26 mouse cellular contexts compared by ENCODE assay signal in the genomic region with DNA sequence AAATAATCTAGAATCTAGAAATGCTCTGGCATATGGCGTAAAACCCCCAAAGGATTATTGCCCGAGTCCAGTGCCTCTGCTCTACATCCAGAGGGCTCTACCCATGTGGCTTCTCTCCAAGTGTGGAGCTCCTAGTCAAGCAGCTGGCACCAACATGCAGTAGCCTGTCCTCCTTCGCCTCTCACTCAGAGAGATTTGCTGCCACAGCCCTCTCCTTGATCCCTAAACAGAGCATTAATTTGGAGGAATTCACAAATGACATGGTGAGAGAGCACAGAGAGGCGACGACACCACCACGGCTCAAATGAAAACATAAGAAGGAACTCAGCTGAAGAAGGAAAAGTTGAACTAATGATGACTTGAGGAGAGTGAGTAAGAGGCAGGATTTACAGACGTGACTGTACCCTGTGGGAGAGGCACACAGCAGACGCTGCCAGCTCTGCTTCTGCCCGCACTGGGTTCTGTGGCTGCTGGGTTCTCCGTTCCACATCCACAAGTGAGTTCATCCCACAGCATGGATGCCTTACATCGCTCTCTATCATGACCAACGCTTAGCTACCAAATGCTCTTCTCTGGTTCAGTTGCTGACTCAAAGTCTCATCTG.
DNase-seq lines count a peak whose midpoint lies in the region; ATAC-seq and TF ChIP-seq lines count a peak whose summit lies in the region.
"Had no signal": no experiment of that assay in that cellular context is flagged by ENCODE, and none has a peak within 500 bp of the region (broad histone marks: within the 10 kb centered on the region; RNA-seq: fewer than 3 reads in every experiment).

No protein-coding gene starts in this region.

- H3K27ac ChIP-seq in kidney, embryonic 16.5 days (ENCODE audit: low read length), result no peak overlapping the region
- H3K27ac ChIP-seq: embryonic facial prominence, embryonic 13.5 days; forebrain, embryonic 10.5 days; heart, adult 2 months; heart, embryonic 13.5 days; layer of hippocampus, adult 2 months; limb, embryonic 12.5 days; macrophage; stomach, embryonic 15.5 days had no signal

- H3K4me3 ChIP-seq in kidney, embryonic 16.5 days (ENCODE audit: low read length), result no peak overlapping the region
- no peak overlapping the region for H3K4me3 ChIP-seq in myocyte
- H3K4me3 ChIP-seq: embryonic facial prominence, embryonic 13.5 days; forebrain, embryonic 10.5 days; heart, adult 2 months; heart, embryonic 13.5 days; layer of hippocampus, adult 2 months; limb, embryonic 12.5 days; stomach, embryonic 15.5 days had no signal

- DNase-seq in cerebellum, postnatal 14 days, result peak; percentile 19 to 24
- DNase-seq in cerebellum, adult 8-10 months, result no peak
- no peak for DNase-seq in kidney, postnatal 25 days
- peak; percentile 29 for DNase-seq in lung, postnatal 10 days
- DNase-seq in lung, postnatal 25 days (ENCODE audit: low spot score), result no peak
- DNase-seq in right cerebral cortex, postnatal 14 days, result no peak
- DNase-seq: cerebellum, adult 9-11 months; gastrocnemius, postnatal 36 days; heart, adult 2 months; heart, postnatal 14 days; liver, postnatal 0 days; right cerebral cortex, postnatal 4 days; thymus, adult 2 months; thymus, postnatal 4 days had no signal

- H3K79me2 ChIP-seq in myocyte (ENCODE audit: control insufficient read depth, insufficient read depth), result no peaks in the 10 kb centered on the region

- no peaks in the 10 kb centered on the region for H3K36me3 ChIP-seq in kidney, embryonic 16.5 days (ENCODE audit: insufficient read depth, low read length)
- no peaks in the 10 kb centered on the region for H3K36me3 ChIP-seq in myocyte (ENCODE audit: control insufficient read depth, insufficient read depth)
- H3K36me3 ChIP-seq: embryonic facial prominence, embryonic 13.5 days; forebrain, embryonic 10.5 days; heart, embryonic 13.5 days; limb, embryonic 12.5 days; stomach, embryonic 15.5 days had no signal

- peak; percentile 66 for ATAC-seq in kidney, embryonic 16.5 days (ENCODE audit: low FRiP score, low TSS enrichment)
- ATAC-seq: forebrain, embryonic 16.5 days; liver, postnatal 0 days; midbrain, embryonic 16.5 days had no signal

- 0 out of 2 replicates have a peak overlapping the region, but pooled peaks have one; percentile 0 for H3K4me2 ChIP-seq in kidney, embryonic 16.5 days (replicated peaks; ENCODE audit: low read depth, low read length)
- H3K4me2 ChIP-seq in myocyte (ENCODE audit: low read depth), result peak overlapping the region; percentile 32
- H3K4me2 ChIP-seq: embryonic facial prominence, embryonic 13.5 days; heart, embryonic 13.5 days; limb, embryonic 12.5 days; liver, embryonic 11.5 days; stomach, embryonic 15.5 days had no signal

- no peaks in the 10 kb centered on the region for H3K27me3 ChIP-seq in kidney, embryonic 16.5 days (ENCODE audit: insufficient read depth, low read length)
- no peaks in the 10 kb centered on the region for H3K27me3 ChIP-seq in myocyte (ENCODE audit: control insufficient read depth, insufficient read depth, insufficient read length)
- H3K27me3 ChIP-seq: embryonic facial prominence, embryonic 13.5 days; heart, embryonic 13.5 days; limb, embryonic 12.5 days; stomach, embryonic 15.5 days had no signal

- WGBS in kidney, embryonic 16.5 days, result 50% methylated on average over 12 of the region's 12 CpGs

- H3K4me1 ChIP-seq in kidney, embryonic 16.5 days (ENCODE audit: insufficient read depth, low read length), result peaks cover 14% of the 10 kb centered on the region; the same call in 1 of the 2 replicates
- H3K4me1 ChIP-seq: embryonic facial prominence, embryonic 13.5 days; forebrain, embryonic 10.5 days; limb, embryonic 12.5 days; stomach, embryonic 15.5 days had no signal

- no peak for TF ChIP-seq POLR2A in myocyte (IDR thresholded peaks at IDR 0.05; ENCODE audit: insufficient read length, low read depth)

- no peaks in the 10 kb centered on the region for H3K9me3 ChIP-seq in kidney, embryonic 16.5 days (ENCODE audit: low read length)
- H3K9me3 ChIP-seq: embryonic facial prominence, embryonic 13.5 days; forebrain, embryonic 10.5 days; heart, embryonic 13.5 days; limb, embryonic 12.5 days; stomach, embryonic 15.5 days had no signal

- no peak overlapping the region for H3ac ChIP-seq in myocyte (ENCODE audit: control insufficient read depth, insufficient read length)

- no peak overlapping the region for H3K9ac ChIP-seq in kidney, embryonic 16.5 days (replicated peaks; ENCODE audit: low read length)
- H3K9ac ChIP-seq: embryonic facial prominence, embryonic 13.5 days; heart, embryonic 13.5 days; limb, embryonic 12.5 days; liver, postnatal 0 days; stomach, embryonic 15.5 days had no signal

TF ChIP-seq in myocyte, 11 proteins besides CTCF, POLR2A, EP300 and RAD21:
- no peak for TF ChIP-seq E2F4 (IDR thresholded peaks at IDR 0.05; ENCODE audit: insufficient read depth)
- TF ChIP-seq MYOD1 (IDR thresholded peaks at IDR 0.05; ENCODE audit: control insufficient read depth in 1 of 3, insufficient read length in 2 of 3, low read depth in 2 of 3), result peak in 1 of 3 experiments; percentile 21
- TF ChIP-seq POLR2AphosphoS2 (IDR thresholded peaks at IDR 0.05; ENCODE audit: insufficient read length, low read depth), result no peak

Comparison
In these comparisons a context has a peak if more than half of its experiments do, and no peak if none do; other contexts are left out.
1. DNase-seq: peak in cerebellum, postnatal 14 days (2 of 2) and lung, postnatal 10 days (single experiment); none in cerebellum, adult 8-10 months (single experiment), kidney, postnatal 25 days (0 of 2), lung, postnatal 25 days (single experiment) and right cerebral cortex, postnatal 14 days (single experiment).